Mouse (Mus musculus): ENCODE measurements at regions not wholly inside any gene's neighbourhood (a gene's known extent, or its start where the extent isn't known, plus 50 kb on each side); places are given as distances from the start of the nearest gene placed in this dataset.

DNA sequence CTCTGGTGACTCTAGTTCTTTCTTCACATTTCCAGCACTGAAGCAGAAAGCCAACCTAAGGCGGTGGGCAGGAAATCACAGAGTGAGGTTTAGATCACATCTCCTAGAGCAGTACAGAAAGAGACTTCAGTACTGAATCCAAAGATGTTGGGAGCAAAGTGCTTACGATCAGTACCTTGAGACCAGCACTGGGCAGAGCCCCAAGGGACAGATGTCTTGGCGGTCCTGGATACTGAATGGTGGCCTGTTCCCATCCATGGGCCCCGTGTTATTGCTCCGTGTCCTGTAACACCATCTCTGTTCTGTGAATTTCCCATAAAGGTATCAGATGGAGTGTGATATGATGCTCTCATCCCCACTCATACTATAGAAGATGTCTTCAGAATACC is 353.5 kb upstream of the Nfe2l3 start:
- no peak for ATAC-seq (replicated peaks; ENCODE audit: poor library complexity, severe bottlenecking)

DNA sequence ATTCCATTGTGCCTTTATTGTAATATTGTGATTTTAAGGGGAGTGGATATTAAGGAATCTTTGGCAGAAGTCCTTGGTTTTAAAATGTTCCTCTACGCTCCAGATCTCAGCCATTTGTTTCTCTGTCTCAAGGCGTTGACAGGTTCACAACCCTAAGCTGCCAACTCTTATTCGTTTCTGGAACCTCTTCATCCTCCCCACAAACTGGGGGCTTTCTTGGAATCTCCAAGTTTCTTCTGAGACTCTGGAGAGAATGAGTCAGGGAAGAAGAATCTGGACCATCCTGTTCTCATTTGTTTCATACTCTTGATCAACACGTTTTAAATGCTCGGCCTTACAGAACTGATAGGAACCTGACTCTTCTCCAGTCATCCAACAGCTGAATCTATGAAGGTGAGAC is 351.4 kb upstream of the Nfe2l3 start:
- no peak for ATAC-seq (replicated peaks; ENCODE audit: poor library complexity, severe bottlenecking)

DNA sequence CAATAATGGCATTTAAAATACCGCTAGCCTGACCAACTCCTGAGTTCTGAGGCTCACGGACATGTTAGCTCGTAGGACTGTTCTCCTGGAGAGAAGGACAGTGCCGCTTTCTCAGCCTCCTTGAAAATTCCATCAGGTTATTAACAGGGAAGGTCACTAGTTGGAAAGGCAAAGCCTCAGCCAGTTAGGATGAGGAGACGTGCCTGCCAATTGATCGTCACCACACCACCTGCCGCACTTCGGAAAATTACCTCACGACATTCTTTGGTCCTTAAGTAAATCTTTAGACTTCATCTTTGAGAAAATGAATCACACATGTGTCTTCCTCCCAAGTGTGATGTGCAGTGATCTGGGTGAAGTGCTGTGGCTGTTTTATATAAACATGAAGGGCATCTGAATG is 347.8 kb upstream of the Nfe2l3 start:
- ATAC-seq (replicated peaks; ENCODE audit: poor library complexity, severe bottlenecking): no peak

DNA sequence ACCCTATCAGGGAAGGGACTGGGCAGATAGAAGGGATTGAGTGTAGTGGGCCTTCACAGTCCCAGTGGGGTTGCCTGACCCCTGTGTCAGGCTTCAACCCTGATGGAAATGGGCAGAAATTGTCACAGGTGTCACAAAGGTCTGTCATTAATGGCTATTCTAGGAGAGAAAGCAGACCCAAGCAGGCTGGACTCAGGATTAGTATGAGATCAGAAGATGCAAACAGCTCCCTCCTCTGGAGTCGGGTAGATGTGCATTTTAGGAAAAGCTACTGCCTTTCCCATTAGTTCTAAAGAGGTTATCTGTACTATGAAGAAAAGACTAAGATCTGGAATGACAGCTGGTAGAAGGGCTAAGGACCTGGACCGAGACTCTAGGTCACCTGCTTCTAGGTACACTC is 346.9 kb upstream of the Nfe2l3 start:
- ATAC-seq (replicated peaks; ENCODE audit: poor library complexity, severe bottlenecking): no peak

DNA sequence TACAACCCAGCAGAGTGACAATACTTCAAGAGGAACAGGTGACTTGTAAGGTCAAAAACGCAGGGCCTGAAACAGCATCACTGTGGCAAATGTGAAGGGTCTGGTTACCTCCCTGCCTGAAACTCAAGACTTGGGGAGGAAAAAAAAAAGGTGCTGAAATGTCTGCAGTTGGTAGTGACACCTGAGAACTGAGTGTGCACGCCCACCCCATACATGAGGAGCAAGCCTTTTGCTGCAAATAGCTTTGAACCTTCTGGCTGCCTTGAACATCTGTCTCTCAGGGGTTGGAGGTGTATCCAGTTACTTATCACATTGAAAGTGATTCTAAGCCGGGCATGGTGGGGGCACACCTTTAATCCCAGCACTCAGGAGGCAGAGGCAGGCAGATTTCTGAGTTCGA is 346.1 kb upstream of the Nfe2l3 start:
- ATAC-seq (replicated peaks; ENCODE audit: poor library complexity, severe bottlenecking): no peak

DNA sequence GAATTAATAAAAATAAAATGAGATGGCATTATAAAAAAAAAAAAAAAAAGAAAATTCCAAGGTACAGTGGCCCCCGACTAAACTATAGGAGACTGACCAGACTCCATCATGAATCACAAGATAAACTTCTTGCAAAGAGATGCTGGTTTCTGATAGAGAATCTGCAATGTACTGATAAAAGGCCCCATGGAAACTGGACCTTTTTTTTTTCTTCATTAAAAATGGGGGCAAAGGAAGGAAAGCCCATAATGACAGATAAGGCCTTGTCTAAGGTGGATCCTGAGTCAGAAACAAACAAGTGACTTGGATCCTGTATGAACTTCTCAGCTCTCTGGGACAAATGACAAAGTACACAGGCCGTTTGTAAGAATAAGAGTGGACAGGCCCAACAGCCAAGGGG is 344.7 kb upstream of the Nfe2l3 start:
- no peak for ATAC-seq (replicated peaks; ENCODE audit: poor library complexity, severe bottlenecking)

DNA sequence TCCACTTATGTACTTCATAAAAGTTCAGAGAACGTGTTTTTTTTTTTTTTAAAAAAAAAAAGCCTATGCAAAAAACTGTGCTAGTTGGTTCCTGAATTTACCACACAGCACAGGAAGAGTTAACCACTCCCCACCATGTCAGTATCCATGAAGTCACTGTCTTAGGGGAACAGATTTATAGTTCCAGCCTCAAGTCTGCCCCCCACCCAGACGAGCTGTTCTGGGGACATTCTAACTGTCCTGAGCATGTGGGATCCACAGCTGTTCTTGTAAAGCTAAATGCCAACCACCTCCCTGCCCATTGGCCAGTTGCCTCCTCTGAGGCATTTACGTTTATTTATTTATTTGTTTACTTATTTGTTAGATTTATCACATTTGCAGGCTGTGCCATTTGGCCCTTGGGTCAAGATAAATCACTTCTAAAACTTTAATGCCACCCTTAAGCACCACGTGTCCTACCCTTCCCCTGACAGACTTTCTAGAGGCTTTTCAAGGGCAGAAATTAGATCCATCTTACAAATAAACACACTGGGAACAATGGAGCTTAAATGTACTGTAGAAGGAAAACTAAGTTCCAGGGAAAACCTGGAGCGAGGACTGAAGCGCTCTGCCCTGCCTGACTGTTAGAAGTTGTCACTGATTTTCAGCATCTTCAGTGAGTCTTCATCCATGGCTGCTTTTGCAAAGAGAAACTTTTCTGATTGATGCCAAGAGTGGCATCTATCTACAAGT is 343.7 kb upstream of the Nfe2l3 start:
- ATAC-seq (replicated peaks; ENCODE audit: poor library complexity, severe bottlenecking): no peak

DNA sequence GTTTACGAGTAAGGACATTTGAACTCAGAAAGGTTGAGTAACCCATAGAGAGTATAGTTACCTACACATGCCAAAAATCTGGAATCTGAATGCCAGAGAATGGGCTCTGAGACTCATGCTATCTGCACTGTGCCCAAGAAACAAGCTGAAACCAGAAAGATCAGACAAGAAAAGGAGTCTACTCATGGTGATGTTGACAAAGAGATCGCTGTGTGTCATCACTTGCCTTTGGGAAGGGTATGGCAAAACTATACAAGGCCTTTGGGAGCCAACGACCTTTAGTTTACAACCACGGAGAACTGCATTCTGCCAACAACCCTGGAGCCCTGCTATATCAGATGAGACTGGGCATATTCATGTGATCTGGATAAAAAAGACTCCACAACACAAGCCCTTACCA is 339.3 kb upstream of the Nfe2l3 start:
- ATAC-seq (replicated peaks; ENCODE audit: poor library complexity, severe bottlenecking): no peak

DNA sequence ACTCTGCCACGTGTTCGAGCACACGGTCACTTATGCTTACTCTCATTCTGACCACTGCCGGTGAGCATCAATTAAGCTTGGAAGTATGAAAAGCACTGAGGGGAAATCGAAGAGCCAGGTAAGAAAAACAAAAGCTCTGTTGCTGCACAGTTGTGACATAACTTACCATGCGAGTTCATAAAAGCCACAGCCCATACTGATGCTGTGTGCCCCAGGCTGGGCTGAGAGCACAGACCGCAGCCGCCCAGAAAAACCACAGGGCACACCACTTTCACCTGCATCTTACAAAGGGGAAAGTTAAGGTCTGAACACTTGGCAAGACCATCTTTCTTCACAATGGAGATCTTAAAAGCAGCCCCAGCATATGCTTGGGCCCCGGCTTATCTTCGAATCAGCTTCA is 338.2 kb upstream of the Nfe2l3 start:
- ATAC-seq (replicated peaks; ENCODE audit: poor library complexity, severe bottlenecking): no peak

DNA sequence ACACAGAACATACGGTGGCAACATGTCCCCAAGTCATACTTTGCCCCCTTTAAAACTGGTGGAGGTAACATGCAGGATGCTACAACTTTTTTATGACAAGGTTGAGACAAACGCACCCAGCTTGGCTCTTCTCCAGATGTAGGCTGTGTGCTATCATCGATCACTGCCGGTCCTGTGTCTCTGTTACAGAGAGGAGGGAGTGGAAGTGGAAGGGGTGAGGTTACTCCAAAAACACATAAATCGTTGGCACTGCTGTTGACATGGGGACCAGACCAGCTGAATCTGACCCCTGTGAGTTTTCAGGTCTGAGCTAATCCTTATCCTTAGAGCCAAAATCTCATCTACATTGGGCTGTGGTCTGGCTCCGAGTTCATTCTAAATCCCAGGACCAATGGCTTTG is 335.0 kb upstream of the Nfe2l3 start:
- no peak for ATAC-seq (replicated peaks; ENCODE audit: poor library complexity, severe bottlenecking)

DNA sequence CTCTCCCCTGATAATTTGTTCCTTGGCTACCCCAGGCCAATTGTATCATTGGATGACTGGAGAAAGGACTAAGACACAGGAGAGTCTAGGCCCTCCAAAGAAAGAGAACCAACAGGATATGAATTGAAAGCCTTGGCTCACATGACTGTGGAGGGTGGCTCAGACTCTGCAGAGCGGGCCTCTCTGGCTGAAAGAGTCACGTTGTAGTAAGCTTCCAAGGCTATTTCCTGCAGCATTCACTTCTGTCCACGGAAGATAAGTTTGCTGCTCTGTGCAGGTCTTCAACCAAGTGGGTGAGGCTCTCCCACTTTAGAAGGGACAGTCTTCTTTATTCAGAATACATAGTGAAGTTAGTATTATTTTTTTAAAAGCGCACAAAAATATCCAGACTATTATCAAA is 332.1 kb upstream of the Nfe2l3 start:
- no peak for ATAC-seq (replicated peaks; ENCODE audit: poor library complexity, severe bottlenecking)

DNA sequence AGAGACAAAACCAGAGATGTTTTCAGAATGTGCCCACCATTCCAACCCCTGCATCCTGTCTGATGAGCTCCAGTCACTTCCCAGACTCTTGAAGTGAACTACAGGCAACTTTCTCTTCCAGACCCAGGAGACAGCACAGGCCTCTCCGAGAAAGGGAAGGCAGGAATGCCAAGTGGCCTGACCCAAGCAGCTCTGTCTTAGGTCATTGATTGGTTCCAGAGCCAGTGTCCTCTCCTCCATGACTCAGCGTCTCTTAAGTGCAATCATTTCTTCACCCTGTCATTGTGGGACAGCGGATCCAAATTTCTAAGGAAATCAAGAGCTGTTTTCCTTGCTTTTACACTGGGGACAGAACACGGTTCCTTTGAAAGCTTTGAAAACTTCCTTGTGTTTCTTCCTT is 329.2 kb upstream of the Nfe2l3 start:
- no peak for ATAC-seq (replicated peaks; ENCODE audit: poor library complexity, severe bottlenecking)

DNA sequence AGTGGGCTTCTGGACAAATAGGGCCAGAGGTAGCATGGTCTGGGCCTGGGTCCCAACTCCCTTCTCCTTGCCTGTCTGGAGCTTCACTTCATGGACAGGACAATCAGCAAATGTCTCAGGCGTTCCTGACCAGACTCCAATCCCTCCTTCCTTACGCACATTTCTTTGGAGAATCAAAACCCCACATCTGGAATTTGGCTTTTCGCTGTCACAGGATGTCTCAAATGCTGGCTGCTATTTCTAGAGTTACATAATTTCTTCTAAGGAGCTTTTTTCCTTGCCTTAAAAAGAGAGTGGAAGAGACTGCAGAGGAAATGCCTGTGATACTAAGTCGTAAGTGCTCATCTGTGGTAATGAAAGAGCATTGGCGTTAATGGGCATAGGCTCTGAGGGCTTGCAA is 328.1 kb upstream of the Nfe2l3 start:
- no peak for ATAC-seq (replicated peaks; ENCODE audit: poor library complexity, severe bottlenecking)

DNA sequence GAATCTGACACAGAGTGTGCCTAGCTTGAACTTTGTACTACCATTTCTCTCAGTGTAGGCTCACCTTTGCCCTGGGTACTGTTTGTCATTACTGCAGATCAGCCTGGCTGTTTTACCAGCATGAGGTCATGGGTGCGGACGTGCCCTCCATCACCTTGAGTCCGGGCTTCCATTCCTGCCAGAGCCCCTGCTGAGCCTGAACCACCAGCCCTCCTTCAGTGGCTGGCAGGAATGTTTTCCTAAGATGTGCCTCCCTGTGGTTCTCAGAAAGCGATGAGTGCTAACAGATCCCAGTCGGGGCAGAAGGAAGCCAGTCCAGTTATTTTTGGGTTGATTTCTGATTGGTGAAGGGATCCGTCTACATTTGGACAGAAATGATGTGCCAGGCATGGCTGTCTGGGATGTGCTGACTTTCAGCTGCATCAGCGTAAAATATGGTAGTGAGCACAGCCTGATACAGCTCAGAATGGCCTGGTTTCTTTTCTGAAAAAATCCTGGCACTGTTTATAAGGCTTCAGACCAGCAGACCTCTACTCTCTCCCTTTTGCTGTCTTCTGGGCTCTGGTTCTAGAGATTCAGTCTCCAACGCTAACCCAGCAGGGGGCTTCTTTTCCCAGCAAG is 324.0 kb upstream of the Nfe2l3 start:
- ATAC-seq (replicated peaks; ENCODE audit: poor library complexity, severe bottlenecking): no peak

DNA sequence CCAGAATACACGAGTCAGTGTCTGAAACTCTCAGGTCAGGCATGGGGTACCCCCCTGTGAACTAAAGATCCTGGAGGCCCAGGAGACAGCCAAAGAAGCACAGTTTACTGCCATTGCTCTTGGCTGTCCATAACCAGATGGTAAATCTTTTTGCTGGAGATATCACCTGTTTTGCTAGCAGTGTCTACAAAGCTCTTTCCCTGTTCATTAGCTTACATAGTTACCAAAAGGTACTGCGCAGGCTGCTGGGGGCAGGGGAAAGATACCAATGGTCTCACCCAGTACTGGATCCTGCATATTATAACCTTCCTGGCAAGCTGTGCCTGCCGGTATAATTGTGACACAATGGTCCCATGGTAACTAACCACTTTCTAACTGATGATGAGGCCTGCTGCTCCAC is 321.9 kb upstream of the Nfe2l3 start:
- ATAC-seq (replicated peaks; ENCODE audit: poor library complexity, severe bottlenecking): no peak

DNA sequence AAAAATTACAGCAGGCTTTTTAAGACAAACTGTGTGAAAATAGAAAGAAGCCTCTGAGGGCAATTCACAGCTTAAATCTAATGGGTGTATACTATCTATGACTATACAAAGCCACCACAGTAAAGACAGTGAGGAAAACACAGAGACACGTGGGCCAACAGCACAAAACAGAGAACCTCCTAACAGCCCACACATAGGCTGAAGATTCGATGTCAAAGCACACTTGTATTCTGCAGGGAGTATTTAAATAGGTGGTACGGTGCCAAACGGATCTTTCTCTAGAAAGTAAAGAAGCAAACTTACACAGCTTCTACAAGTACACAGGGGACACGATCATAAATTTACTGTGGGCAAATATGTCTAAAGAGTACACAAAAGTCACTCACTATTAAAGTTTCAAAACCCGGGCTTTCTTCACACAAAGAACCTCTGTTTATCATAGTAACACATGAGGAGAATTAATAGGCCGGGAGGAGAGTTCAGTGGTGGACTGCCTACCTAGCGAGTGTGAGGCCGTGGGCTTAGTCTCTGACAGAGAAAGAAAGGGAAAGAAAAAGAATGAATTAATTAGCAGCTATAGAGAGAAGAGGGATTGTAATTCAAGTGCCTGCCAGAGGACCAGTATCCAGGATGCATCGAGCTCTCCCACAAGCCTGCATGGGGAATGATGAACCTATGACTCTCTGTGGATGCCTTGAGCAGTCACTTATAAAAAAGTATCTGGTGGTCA is 317.7 kb upstream of the Nfe2l3 start:
- ATAC-seq (replicated peaks; ENCODE audit: poor library complexity, severe bottlenecking): no peak

DNA sequence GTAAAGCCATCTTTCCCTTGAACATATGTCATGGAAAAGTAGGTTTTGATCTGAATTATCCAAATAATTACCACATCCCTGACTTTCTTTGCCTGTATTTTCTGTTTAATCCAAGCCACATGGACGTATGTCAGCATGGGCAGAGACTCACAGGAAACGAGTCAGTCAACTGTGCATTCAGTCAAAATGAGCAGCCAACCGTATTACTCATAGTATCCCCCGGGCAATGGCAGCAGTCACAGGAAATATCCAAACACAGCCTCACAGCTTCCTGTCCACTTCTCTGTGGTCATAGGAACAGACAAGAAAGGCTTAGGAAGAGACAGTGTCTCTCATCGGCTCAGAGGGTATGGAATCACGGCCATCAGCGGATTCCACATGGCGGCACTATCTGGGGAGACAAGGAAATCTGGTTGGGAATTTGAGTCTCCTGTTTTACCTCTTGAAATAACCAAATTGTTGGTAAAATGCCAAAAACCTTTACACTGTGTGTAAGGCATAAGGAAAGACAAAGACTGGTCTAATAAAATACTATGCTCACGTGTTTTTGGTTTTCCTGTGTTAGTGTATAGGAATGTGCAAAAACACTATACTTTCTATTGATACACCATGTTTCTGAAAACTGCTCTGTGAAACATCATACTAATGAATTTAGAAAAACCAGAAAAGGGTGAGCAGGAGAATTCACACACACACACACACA is 313.5 kb upstream of the Nfe2l3 start:
- no peak for ATAC-seq (replicated peaks; ENCODE audit: poor library complexity, severe bottlenecking)

DNA sequence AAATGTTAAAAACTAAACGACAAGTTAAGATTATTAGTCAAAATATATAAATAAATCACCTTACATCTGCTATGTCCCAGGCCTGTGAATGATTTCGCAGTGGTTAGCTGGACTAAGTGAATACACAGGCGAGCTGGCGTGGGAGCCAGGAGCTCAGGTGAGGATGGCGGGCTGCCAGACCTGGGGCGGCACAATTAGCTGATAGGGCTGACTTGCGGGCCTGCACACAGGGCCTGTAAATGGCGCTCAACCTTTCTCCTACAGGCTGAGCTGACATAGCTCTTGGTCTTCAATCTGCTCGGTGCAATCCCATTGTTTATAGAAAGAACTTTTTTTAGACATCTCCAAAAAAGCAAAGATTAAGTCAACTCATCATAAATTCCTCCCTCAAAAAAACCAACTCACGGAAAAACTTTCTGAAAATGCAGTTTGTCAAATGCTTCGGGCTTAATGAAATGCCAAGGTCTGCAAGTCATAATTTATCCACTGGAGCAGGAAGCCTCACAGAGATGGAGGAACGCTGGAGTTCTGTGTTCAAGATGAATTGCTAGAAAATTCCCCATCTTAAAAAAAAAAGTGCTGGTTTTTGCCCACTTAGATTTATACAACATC is 312.7 kb upstream of the Nfe2l3 start:
- no peak for ATAC-seq (replicated peaks; ENCODE audit: poor library complexity, severe bottlenecking)

DNA sequence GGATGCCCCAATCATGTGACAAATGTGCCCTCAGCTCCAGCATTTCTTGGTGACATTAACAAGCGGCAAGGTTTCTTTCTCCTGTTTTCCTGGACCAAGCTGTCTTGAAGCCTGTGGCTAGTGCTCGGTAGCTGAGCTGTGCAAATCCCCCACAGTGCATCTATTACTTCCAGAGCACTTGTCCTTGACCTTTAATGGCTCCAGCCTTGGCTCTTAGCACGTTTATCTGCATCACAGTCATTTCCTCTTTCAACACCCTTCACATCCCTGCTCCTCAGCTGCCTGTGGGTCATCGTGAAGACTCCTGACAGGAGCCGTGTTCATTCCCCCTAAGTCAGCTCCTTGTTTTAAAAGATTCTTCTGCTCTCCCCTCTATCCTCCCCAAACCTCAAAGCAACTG is 309.5 kb upstream of the Nfe2l3 start:
- ATAC-seq (replicated peaks; ENCODE audit: poor library complexity, severe bottlenecking): peak; percentile 58

DNA sequence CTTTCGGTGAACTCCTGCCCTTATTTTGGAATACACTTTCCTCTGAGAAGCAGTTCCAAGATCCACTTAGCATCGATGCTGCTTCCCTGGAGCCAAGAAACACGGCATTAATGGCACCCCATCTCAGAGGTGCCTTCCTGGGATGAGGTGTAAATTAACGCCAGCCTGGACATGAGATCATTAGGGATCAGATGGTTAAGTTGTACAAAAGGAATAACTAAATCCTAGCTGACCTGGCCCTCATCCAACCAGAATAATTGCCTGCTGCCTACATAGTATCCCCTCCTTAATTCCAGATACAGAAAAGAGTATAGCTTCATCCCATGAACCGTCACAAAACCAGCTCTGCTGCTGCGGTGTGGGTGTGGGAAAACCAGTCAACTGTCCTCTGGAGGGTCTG is 304.6 kb upstream of the Nfe2l3 start:
- ATAC-seq (replicated peaks; ENCODE audit: poor library complexity, severe bottlenecking): no peak

DNA sequence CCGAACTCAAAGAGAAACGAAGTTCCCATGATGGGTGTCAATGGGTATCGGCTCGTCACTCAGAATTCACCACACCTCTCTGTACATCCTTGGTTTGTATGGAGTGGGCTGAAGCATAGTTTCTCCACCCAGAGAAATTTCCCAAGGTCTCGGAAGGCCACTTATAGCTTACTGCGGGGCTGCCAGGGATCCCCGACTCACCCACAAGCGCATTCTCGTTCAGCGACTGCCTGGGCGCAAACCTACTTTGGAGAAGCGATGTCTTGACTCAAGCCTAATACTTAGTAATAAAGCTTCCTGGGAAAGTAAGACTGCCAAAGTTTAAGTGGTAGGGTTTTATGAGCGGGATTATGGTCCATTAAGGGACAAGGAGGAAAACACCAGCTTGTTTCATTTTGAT is 303.4 kb upstream of the Nfe2l3 start:
- no peak for ATAC-seq (replicated peaks; ENCODE audit: poor library complexity, severe bottlenecking)
